Mouse (Mus musculus) CH12.LX (cell line): ENCODE data around the gene Amz2. TPM values are rescaled to one million over a fixed set of nuclear protein-coding genes. Genes with fewer than 3 reads are reported as not detected.

Source experiments
- DNase-seq: peaks from one replicate; pipeline ENCODE4 v3.0.0-alpha.2; 2013; ENCODE audit errors: extremely low read depth
- H3K27ac ChIP-seq: 2 replicates; pipeline ENCODE4 v1.5.1; 2012; ENCODE audit warnings: low read depth, mild to moderate bottlenecking, control low read depth, moderate library complexity; ENCODE audit not compliant: insufficient read depth
- H3K27me3 ChIP-seq: replicated peaks from 2 replicates; pipeline ENCODE3; 2012; ENCODE audit warnings: inconsistent platforms
- H3K36me3 ChIP-seq, 2 experiments: replicated peaks in 1 of 2; 2 replicates each; pipeline versions ENCODE3 to v1.6.1; 2012; ENCODE audit warnings: inconsistent platforms in 1 of 2, low read length in 1 of 2, mild to moderate bottlenecking in 1 of 2, mixed read lengths in 1 of 2, moderate library complexity in 1 of 2; ENCODE audit not compliant: control insufficient read depth in 1 of 2, insufficient read depth in 1 of 2
- H3K4me1 ChIP-seq, 2 experiments: 2 replicates each; pipeline ENCODE4 v1.6.1; 2012; ENCODE audit warnings: inconsistent platforms in 1 of 2, moderate library complexity in 1 of 2; ENCODE audit not compliant: insufficient read depth in 2 of 2, control insufficient read depth in 1 of 2
- H3K4me2 ChIP-seq: 2 replicates; pipeline ENCODE4 v1.6.1; 2012; ENCODE audit warnings: low read depth, mild to moderate bottlenecking, control low read depth; ENCODE audit not compliant: poor library complexity, insufficient read depth, severe bottlenecking
- H3K4me3 ChIP-seq, 3 experiments: fragments of 150-350 bp in 1 of 3; sonication (generic) in 1 of 3; replicated peaks in 1 of 3; 2 replicates each; pipeline versions ENCODE3 to v1.5.1; 2011 to 2012; ENCODE audit warnings: low read depth in 2 of 3, low read length in 2 of 3, mild to moderate bottlenecking in 2 of 3, moderate library complexity in 2 of 3, control low read depth in 1 of 3, improper control_type of control experiment in 1 of 3, inconsistent platforms in 1 of 3, mixed read lengths in 1 of 3; ENCODE audit not compliant: poor library complexity in 1 of 3
- H3K79me2 ChIP-seq: replicated peaks from 2 replicates; pipeline ENCODE4 v1.6.1; 2012; ENCODE audit warnings: mild to moderate bottlenecking, moderate library complexity; ENCODE audit not compliant: control insufficient read depth, poor library complexity, insufficient read depth, severe bottlenecking; ENCODE audit errors: extremely low read depth
- H3K9ac ChIP-seq: 2 replicates; pipeline ENCODE4 v1.6.1; 2012; ENCODE audit warnings: low read depth, mild to moderate bottlenecking, control low read depth, moderate library complexity; ENCODE audit not compliant: insufficient read depth
- H3K9me3 ChIP-seq: replicated peaks from 2 replicates; pipeline ENCODE3; 2012; ENCODE audit warnings: low read length, inconsistent platforms, mixed read lengths
- BHLHE40 ChIP-seq: IDR thresholded peaks from 2 replicates; pipeline ENCODE4 v1.6.1; 2011; ENCODE audit warnings: mild to moderate bottlenecking, low read depth, low read length, improper control_type of control experiment
- CHD1 ChIP-seq: IDR thresholded peaks from 2 replicates; pipeline ENCODE4 v1.6.1; 2012; ENCODE audit warnings: low read depth, low read length, improper control_type of control experiment, inconsistent platforms
- CTCF ChIP-seq, 2 experiments: IDR thresholded peaks in 1 of 2; conservative IDR thresholded peaks in 1 of 2; 2 replicates each; pipeline ENCODE4 v1.5.1; 2011 to 2012; ENCODE audit warnings: low read depth in 2 of 2, low read length in 2 of 2, improper control_type of control experiment in 1 of 2, inconsistent platforms in 1 of 2, mild to moderate bottlenecking in 1 of 2, moderate library complexity in 1 of 2
- ELF1 ChIP-seq: IDR thresholded peaks from 2 replicates; pipeline ENCODE4 v1.6.1; 2014; ENCODE audit warnings: low read depth, mild to moderate bottlenecking, inconsistent platforms, low read length, improper control_type of control experiment
- ETS1 ChIP-seq: conservative IDR thresholded peaks from 2 replicates; pipeline ENCODE4 v1.6.1; 2012; ENCODE audit warnings: low read depth, mild to moderate bottlenecking, inconsistent platforms, low read length, improper control_type of control experiment, moderate library complexity
- GABPA ChIP-seq: IDR thresholded peaks from 2 replicates; pipeline ENCODE4 v1.6.1; 2012; ENCODE audit warnings: low read depth, low read length, improper control_type of control experiment, inconsistent platforms; ENCODE audit not compliant: insufficient replicate concordance
- HCFC1 ChIP-seq: IDR thresholded peaks from 2 replicates; pipeline ENCODE4 v1.6.1; 2012; ENCODE audit warnings: low read depth, mild to moderate bottlenecking, inconsistent platforms, low read length, improper control_type of control experiment
- IRF4 ChIP-seq: IDR thresholded peaks from 2 replicates; pipeline ENCODE4 v1.6.1; 2014; ENCODE audit warnings: low read depth, mild to moderate bottlenecking, inconsistent platforms, low read length, improper control_type of control experiment
- JUND ChIP-seq: conservative IDR thresholded peaks from 2 replicates; pipeline ENCODE4 v1.6.1; 2011; ENCODE audit warnings: low read depth, low read length, improper control_type of control experiment
- KAT2A ChIP-seq: IDR thresholded peaks from 2 replicates; pipeline ENCODE4 v1.6.1; 2012; ENCODE audit warnings: low read length, improper control_type of control experiment, inconsistent platforms; ENCODE audit not compliant: insufficient replicate concordance
- MAX ChIP-seq: IDR thresholded peaks from 2 replicates; pipeline ENCODE4 v1.6.1; 2011; ENCODE audit warnings: low read length, improper control_type of control experiment
- MEF2A ChIP-seq: IDR thresholded peaks from 2 replicates; pipeline ENCODE4 v1.6.1; 2014; ENCODE audit warnings: low read depth, mild to moderate bottlenecking, inconsistent platforms, low read length, improper control_type of control experiment, borderline replicate concordance
- MXI1 ChIP-seq: IDR thresholded peaks from 2 replicates; pipeline ENCODE4 v1.6.1; 2011; ENCODE audit warnings: mild to moderate bottlenecking, low read depth, low read length, improper control_type of control experiment
- NELFE ChIP-seq: IDR thresholded peaks from 2 replicates; pipeline ENCODE4 v1.6.1; 2011; ENCODE audit warnings: low read depth, low read length, improper control_type of control experiment
- NRF1 ChIP-seq: IDR thresholded peaks from 2 replicates; pipeline ENCODE4 v1.6.1; 2014; ENCODE audit warnings: low read depth, mild to moderate bottlenecking, inconsistent platforms, low read length, improper control_type of control experiment, moderate library complexity
- PAX5 ChIP-seq: IDR thresholded peaks from 2 replicates; pipeline ENCODE4 v1.6.1; 2012; ENCODE audit warnings: low read length, inconsistent platforms, mixed read lengths
- POLR2A ChIP-seq: IDR thresholded peaks from 2 replicates; pipeline ENCODE4 v1.6.1; 2011; ENCODE audit warnings: low read depth, mild to moderate bottlenecking, improper control_type of control experiment, low read length
- POLR2AphosphoS2 ChIP-seq: IDR thresholded peaks from 2 replicates; pipeline ENCODE4 v1.6.1; 2011; ENCODE audit warnings: low read depth, low read length, improper control_type of control experiment
- RCOR1 ChIP-seq: conservative IDR thresholded peaks from 2 replicates; pipeline ENCODE4 v1.6.1; 2012; ENCODE audit warnings: low read depth, mild to moderate bottlenecking, inconsistent platforms, low read length, improper control_type of control experiment
- SMC3 ChIP-seq: IDR thresholded peaks from 2 replicates; pipeline ENCODE4 v1.6.1; 2011; ENCODE audit warnings: low read depth, low read length, improper control_type of control experiment
- TBP ChIP-seq: conservative IDR thresholded peaks from 2 replicates; pipeline ENCODE4 v1.6.1; 2011; ENCODE audit warnings: low read depth, low read length, improper control_type of control experiment
- TCF12 ChIP-seq: IDR thresholded peaks from 2 replicates; pipeline ENCODE4 v1.6.1; 2014; ENCODE audit warnings: low read depth, mild to moderate bottlenecking, inconsistent platforms, low read length, improper control_type of control experiment
- USF2 ChIP-seq: conservative IDR thresholded peaks from 2 replicates; pipeline ENCODE4 v1.6.1; 2011; ENCODE audit warnings: low read depth, low read length, improper control_type of control experiment
- ZMIZ1 ChIP-seq: IDR thresholded peaks from 2 replicates; pipeline ENCODE4 v1.6.1; 2012; ENCODE audit warnings: low read depth, mild to moderate bottlenecking, inconsistent platforms, low read length, improper control_type of control experiment
- dilution Hi-C: fragments of 300-500 bp; cut with MboI; formaldehyde crosslinking; loops from 2 replicates; pipeline ENCODE4 v1.14.3; 2020; ENCODE audit warnings: low sequenced_read_pairs; ENCODE audit not compliant: extremely low pct_unique_long_range_greater_than_20kb, extremely low pct_ligation_motif_present
- in situ Hi-C: fragments of 300-500 bp; cut with MboI; formaldehyde crosslinking; loops from 3 replicates; pipeline ENCODE4 v1.14.3; 2019; ENCODE audit warnings: low sequenced_read_pairs, low pct_ligation_motif_present, low pct_unique_long_range_greater_than_20kb, mixed read lengths
- polyA plus RNA-seq: library from polyadenylated mRNA; unstranded; fragments of >175 nt; gene quantifications from 2 replicates; pipeline ENCODE4 v1.2.1, GENCODE M21; 2012; ENCODE audit warnings: low read depth; ENCODE audit not compliant: insufficient read length
- total RNA-seq, 2 experiments: library from RNA; depleted of rRNA; stranded (reverse); fragments of 300-350 nt in 1 of 2; fragments of >200 nt in 1 of 2; gene quantifications; 2 replicates each; pipeline ENCODE4 v1.2.3; 2012 to 2014

The Amz2 gene
- total and polyA plus RNA-seq, 3 experiments, result 22.3 to 23.7 (median 23.3) TPM

DNA sequence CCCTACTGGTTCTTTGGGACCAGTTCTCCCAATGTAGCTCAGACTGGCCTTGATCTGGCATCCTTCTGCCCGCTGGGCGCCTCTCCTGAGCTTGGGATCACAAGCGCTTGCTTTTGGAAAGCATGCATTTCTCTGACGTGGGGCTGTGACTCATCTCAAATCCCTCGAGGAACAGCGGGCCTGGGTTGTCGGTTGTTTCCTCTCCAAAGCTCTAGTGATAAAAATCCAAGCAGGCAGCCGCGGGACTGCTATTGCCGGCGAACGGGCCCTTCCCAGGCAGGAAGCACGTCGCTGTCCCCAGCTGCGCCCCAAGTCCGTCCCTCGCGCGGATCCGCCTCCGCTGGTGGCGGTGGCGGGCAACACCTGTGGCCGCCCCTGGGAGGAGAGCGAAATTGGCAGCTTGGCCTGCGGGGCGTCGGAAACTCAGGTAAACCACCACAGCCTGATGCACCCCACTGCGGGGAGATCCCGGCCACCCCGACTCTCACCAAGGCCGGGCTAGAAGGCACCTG is 14.1 kb downstream of the Amz2 start (continued):
- TF ChIP-seq POLR2AphosphoS2, result no peak
- TF ChIP-seq NELFE, result peak; percentile 55; the same call in 1 of the 2 replicates
- TF ChIP-seq PAX5, result no peak
- peak; percentile 76 for TF ChIP-seq ELF1
- TF ChIP-seq TCF12, result peak; percentile 77
- peak; percentile 44; the same call in 1 of the 2 replicates for TF ChIP-seq NRF1
- no peak for TF ChIP-seq USF2
- peak; percentile 39; the same call in 1 of the 2 replicates for TF ChIP-seq ETS1
- 0 out of 2 replicates have a peak, but pooled peaks have one; percentile 28 for TF ChIP-seq TBP
- 0 out of 4 replicates have a peak, but pooled peaks of 1 of the 2 experiments have one; percentile 14 for TF ChIP-seq CTCF (conservative IDR thresholded peaks at IDR 0.05 in 1 of 2, IDR thresholded peaks at IDR 0.05 in 1 of 2; ENCODE audit: low read depth in 2 of 2, low read length in 2 of 2)
- no peak for TF ChIP-seq RCOR1
- peak; percentile 77 for TF ChIP-seq HCFC1
- TF ChIP-seq GABPA, result no peak

DNA sequence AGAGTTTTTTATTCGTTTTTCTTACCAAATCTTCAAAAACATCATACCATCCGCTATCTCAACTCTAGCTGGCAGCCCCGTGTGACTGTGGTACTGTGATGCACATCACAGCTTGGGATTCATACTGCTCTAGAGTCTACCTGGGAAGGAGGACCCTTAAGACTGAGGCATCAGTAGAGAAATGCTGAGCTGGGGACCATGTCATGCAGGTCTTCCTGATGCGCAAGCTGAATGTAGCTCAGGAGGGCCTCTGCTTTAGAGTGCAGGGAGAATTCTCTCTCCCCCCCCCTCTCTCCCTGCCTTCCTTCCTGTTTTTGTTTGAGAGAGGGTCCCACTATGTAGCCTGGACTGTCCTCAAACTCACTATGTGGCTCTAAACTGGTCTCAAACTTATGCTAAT is 14.9 kb downstream of the Amz2 start:
- in situ Hi-C loops, result loop anchor here (5.0 to 10.0 kb wide), 2 partner anchors 193 to 414 kb away; no protein-coding TSS in a partner anchor
- Histone ChIP-seq H3K79me2 (no peaks in the 10 kb centered on the region), H3K36me3 (peaks cover 3 to 23% of the 10 kb centered on the region in 2 experiments), H3K9ac (no peak overlapping the region), H3K27me3 (no peaks in the 10 kb centered on the region), H3K4me3 (peak overlapping the region in 2 of 3 experiments; percentile 58 to 74), H3K9me3 (no peaks in the 10 kb centered on the region)
- no peak for DNase-seq
- TF ChIP-seq JUND, result no peak
- peak; percentile 49; the same call in 1 of the 2 replicates for TF ChIP-seq MXI1
- TF ChIP-seq CHD1, result no peak
- no peak for TF ChIP-seq ELF1
- TF ChIP-seq POLR2A, result no peak
- 0 out of 2 replicates have a peak, but pooled peaks have one; percentile 44 for TF ChIP-seq KAT2A
- TF ChIP-seq BHLHE40, result no peak
- TF ChIP-seq PAX5, result no peak
- 0 out of 2 replicates have a peak, but pooled peaks have one; percentile 30 for TF ChIP-seq MEF2A
- no peak for TF ChIP-seq ZMIZ1
- no peak for TF ChIP-seq TBP
- TF ChIP-seq MAX, result peak; percentile 39; the same call in 1 of the 2 replicates
- TF ChIP-seq SMC3, result no peak
- no peak for TF ChIP-seq IRF4
- TF ChIP-seq, all 38 proteins: peak for 4
- dilution Hi-C loops, result no loop called here
- Histone ChIP-seq H3K4me2 (peak overlapping the region; percentile 62), H3K27ac (no peak overlapping the region), H3K4me1 (peaks cover 6 to 32% of the 10 kb centered on the region in 2 experiments)
